Mouse (Mus musculus): ENCODE data around the gene Chst2.

The Chst2 gene

DNA sequence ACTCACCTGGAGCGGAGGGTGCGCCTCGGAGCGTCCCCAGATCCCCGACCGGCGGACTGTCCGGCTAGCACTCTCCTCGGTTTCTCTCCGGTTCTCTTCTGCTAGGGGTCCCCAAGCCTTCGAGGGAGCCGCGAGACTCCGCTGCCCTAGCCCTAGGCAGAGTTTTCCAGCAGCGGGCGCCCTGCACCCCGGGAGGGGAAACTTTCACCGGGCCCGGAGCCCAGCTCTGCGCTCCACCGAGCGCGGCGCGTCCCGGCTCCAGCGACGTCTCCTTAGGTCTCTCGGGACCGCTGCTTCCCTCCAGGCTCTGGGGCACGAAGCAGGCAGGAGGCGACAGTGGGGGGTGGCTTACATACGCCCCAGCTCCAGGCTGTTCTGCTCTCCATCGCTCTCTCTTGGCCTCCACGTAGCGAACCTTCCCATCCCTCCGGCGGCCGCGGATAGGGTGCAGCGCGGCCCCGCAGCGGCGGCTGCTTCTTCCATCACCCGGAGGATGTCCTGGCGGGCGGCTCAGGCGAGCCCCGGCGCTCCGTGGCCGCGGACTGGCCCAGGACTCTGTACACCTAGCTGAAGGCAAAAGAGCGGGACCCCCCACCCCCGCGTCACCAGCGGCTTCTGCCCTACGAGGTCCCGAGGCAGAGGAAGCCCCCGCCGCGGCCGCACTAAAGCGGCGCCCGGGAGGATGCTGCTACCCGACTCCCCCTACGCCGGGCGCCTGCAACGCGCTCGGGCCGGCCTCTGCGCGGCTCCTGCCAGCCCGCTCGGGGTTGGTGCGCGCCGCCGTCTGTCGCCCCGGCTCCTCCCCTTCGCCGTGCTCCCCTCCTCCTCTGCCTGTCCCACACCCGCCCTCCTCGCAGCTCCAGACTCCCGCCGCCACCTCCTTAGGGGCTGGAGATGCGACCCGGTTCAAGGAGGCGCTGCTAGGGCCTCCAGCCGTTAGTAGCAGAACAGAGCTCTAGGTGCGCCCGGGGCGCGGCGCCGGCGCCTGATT, at the start of gene Chst2:
Chst2 (minus strand) TSS at position 152 of the 991 bp plus-strand sequence.
- DNase-seq (ENCODE audit: low spot score in 2 of 2): peak; percentile 23 to 43

GRCm38 (mm10) chr9:95451931-95452330, 45.4 kb upstream of the Chst2 start:
- DNase-seq (ENCODE audit: low spot score in 2 of 2): no peak

- DNase-seq (ENCODE audit: low spot score in 2 of 2): no peak
Observed at GRCm38 (mm10) chr9:95450586-95450985, 44.1 kb upstream of the Chst2 start.

- DNase-seq (ENCODE audit: low spot score in 2 of 2): no peak
Observed at GRCm38 (mm10) chr9:95442321-95442731, 35.8 kb upstream of the Chst2 start.

DNA sequence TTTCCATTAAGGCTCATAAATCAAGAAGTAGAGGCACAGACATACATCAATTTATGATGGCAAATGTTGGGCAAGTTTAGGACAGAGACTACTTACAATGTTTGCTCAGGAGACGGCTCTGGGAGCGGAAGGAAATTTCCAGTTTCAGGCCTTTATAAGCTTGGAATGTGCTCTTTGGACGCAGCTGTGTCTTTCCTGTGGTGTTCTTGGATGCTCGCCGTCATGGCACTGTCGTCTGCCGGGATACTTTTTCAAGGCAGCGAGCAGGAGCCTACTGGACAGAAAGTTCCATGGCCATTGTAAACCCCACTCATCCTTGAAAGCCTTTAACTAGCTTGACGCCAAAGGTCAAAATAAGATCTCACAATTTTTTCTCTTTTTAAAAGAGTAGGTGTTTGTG, 31.4 kb upstream of the Chst2 start:
- no peak for DNase-seq (ENCODE audit: low spot score in 2 of 2)

DNA sequence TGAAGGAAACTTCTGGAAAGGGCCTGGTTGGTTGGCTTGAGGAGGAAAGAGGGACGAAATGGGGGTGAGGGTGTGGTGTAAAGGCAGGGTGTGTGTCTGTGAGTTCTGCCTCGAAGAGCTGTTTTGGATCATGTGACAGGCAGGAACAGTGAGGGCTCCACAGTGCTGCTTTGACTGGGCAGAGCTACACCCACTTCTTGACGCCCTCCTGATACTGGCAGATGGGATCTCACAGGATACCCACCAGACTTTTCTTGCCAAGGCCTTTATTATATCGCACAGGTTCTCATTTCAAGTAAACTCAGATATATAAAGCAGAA, 29.7 kb upstream of the Chst2 start:
- DNase-seq (ENCODE audit: low spot score in 2 of 2): no peak

GRCm38 (mm10) chr9:95435506-95436293, 29.2 kb upstream of the Chst2 start:
- no peak for DNase-seq (ENCODE audit: low spot score in 2 of 2)

DNA sequence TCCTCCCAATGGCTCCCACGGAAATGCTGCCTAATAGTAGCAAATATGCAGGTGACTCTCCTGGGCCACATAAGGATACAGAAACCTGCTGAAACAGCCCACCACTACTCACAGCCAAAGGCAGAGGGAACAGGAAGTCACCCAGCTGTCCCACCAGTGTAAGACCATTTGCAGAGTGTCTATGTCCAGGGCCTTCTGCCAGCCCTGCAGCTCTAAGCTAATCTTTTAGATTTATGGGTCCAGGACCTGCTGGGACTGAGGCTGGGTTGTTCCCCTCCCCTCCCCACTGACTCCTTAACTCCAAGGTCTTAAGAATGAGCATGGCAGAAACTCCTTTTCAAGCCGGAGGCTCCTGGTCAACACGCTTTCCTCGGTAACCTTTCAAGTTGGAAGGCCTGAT, 21.8 kb upstream of the Chst2 start:
- DNase-seq (ENCODE audit: low spot score in 2 of 2): no peak

GRCm38 (mm10) chr9:95413911-95414310, 7.4 kb upstream of the Chst2 start:
- no peak for DNase-seq (ENCODE audit: low spot score in 2 of 2)

DNA sequence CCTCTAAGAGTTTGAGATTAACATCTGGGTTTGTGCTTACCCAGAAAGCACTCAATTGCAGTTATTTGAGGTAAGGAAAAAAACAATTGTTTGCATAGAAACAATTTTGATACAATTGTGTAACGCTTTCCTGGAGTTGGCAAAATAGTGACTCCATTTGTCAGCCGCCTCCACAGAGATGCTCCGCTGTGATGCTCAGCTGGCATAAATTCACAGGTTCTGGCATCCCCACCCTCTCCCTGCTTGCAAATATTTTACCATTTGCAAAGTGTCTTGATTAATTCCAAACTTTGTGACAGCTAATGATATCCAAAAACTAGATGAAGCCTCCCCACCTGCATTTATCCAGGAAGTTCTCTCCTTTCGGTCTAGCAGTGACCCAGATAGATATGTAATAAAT, 5.5 kb upstream of the Chst2 start:
- no peak for DNase-seq (ENCODE audit: low spot score in 2 of 2)

- DNase-seq (ENCODE audit: low spot score in 2 of 2): no peak
Observed at GRCm38 (mm10) chr9:95407586-95408220, 1.2 kb upstream of the Chst2 start.

DNA sequence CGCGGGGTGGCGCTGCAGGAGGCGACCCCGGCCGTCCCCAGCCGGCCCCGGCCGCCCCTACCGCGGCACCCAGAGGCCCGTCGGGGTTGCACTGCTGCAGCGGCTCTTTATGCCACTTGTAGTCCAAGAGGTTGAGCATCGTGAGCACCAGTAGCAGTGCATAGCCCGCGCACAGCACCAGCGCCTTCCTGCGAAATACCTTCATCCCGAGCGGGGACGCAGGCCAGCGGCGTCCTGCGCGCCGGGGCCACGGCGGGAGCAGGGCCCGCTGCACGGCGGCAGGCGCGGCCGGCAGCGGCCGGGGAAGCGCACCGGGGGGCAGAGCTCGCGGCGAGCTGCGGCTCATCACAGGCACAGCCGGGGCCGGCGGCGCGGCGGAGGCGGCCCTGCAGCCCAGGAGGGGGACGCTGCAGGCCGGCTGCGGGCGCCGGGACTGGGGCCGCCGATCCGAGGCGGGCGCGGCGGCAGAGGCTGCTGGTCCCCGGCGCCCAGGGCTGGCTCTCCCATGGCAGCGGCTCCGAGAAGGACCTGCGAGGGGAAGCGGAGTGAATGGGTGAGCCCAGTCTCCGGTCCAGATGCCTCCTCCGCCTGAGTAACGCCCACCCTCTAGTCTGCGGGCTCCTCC, 464 bp downstream of the Chst2 start:
- DNase-seq (ENCODE audit: low spot score in 2 of 2): no peak

DNA sequence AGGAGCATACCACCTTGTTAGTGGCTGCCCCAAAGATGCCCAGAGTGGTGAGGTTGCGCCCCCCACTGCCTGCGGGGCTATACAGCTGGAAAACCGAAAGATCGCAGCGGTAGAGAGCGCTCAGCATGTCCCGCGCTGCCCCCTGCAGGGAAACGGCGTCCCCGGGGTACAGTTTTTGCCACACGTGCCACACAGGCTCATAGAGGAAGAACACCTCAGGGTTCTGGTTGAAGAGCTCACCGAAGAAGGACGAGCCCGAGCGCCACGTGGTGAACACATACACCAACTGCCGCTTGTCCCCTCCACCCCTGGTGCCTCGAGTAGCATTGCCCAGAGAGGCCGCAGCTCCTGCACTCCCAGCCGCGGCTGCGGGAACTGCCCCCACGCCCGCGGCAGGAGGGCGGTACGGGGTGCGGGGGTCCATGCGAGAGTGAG, 994 bp downstream of the Chst2 start:
- peak; percentile 44 to 51 for DNase-seq (ENCODE audit: low spot score in 2 of 2)

GRCm38 (mm10) chr9:95404811-95405465, 1.6 kb downstream of the Chst2 start:
- DNase-seq (ENCODE audit: low spot score in 2 of 2): no peak

GRCm38 (mm10) chr9:95401686-95402085, 4.8 kb downstream of the Chst2 start:
- DNase-seq (ENCODE audit: low spot score in 2 of 2): no peak

DNA sequence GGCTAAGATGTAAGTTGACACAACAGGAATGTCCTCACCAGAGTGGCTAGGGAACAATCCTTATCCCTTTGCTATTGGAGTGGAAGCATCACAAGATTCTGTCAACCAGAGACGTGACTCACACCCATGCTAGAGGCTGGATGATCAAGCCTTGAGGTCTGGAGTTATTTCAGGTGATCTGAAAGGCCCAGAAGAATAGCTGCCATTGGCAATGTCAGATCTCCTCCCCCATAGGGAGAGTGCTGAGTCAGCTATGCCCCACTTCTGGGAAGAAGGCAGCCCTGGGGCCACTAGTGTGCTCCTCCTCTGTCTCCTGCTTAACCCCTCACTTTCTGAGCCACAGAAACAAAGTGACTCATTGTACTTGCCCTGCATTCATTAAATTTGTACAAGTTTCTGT, 14.5 kb downstream of the Chst2 start:
- no peak for DNase-seq (ENCODE audit: low spot score in 2 of 2)

DNA sequence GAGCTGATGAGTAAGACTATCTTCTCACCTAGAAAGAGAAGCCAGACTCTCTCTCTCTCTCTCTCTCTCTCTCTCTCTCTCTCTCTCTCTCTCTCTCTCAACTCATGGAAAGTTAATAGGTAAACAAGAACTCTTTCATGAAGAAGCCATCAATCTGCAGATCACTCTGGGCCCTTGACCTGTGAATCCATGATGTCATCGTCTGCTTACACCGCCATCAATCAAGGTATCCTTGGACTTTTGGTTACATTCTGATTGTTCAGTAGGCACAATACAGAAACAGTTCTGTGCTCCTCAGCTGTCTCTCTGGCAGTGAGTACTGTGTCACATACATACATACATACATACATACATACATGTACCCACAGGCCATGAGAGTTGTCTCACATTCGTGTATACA, 16.6 kb downstream of the Chst2 start:
- no peak for DNase-seq (ENCODE audit: low spot score in 2 of 2)

GRCm38 (mm10) chr9:95387881-95388380, 18.6 kb downstream of the Chst2 start:
- DNase-seq (ENCODE audit: low spot score in 2 of 2): no peak

GRCm38 (mm10) chr9:95375966-95376365, 30.6 kb downstream of the Chst2 start:
- no peak for DNase-seq (ENCODE audit: low spot score in 2 of 2)

DNA sequence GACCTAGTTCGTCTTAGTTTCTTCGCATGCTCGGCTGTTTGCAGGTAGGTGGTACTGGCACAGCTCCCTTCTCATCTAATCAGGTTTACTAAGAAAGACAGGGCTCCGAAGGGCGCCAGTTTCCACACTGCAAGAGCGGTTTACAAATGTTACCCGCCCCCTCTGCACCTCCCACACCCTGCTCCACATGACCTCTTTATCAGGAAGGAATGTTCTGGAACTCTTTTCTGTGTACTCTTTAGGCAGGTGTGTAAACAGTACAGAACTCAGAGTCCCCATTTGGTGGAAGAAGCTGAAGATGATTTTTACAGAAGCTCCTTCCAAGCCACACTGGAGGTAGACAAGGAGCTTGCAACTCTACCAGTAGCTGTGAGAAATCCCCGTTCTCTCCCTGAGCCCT, 31.2 kb downstream of the Chst2 start:
- no peak for DNase-seq (ENCODE audit: low spot score in 2 of 2)

- DNase-seq (ENCODE audit: low spot score in 2 of 2): no peak
Observed at GRCm38 (mm10) chr9:95373741-95374140, 32.8 kb downstream of the Chst2 start.
